Mouse (Mus musculus): ENCODE results near the gene A030005K14Rik. TPM values are rescaled to one million over a fixed set of nuclear protein-coding genes. Genes with fewer than 3 reads are reported as not detected.

The A030005K14Rik gene
- polyA plus RNA-seq, 1 experiment from 2014 or later, result not detected

DNA sequence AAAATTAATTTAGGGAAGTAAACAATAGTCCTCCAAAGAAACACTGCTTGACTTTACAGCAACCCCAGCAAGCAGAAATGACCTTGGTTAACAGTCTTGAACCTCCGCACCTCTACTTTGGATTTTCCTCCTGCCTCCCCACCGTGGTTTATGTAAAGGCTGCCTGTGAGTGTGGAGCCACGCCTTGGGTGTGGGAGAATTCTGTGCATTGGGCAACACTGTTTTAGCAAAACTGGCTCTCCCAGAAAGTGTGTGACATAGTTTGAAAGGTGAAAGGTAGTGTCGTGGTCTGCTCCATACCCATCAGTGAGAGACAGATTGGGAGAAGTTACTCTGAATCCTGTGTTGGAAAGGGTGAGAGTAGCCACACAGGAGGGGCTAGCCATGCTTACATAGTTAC is 20.1 kb downstream of the A030005K14Rik start:
- 47% methylated on average over 4 of the region's 4 CpGs for WGBS
- Histone ChIP-seq H3K9me3 (ENCODE audit: control insufficient read depth) (no peaks in the 10 kb centered on the region), H3K27ac (ENCODE audit: low read depth, low read length) (no peak overlapping the region), H3K27me3 (replicated peaks; ENCODE audit: control insufficient read depth, insufficient read depth, low read length) (no peaks in the 10 kb centered on the region), H3K4me2 (replicated peaks; ENCODE audit: low read depth) (no peak overlapping the region), H3K4me3 (ENCODE audit: low read depth, low read length) (no peak overlapping the region), H3K9ac (ENCODE audit: low read depth, low read length) (no peak overlapping the region), H3K4me1 (replicated peaks; ENCODE audit: control insufficient read depth, insufficient read depth, low read length) (no peaks in the 10 kb centered on the region), H3K36me3 (ENCODE audit: control insufficient read depth, insufficient read depth) (no peaks in the 10 kb centered on the region)
- no peak for ATAC-seq
- no peak for TF ChIP-seq CTCF (IDR thresholded peaks at IDR 0.05; ENCODE audit: low read depth)

DNA sequence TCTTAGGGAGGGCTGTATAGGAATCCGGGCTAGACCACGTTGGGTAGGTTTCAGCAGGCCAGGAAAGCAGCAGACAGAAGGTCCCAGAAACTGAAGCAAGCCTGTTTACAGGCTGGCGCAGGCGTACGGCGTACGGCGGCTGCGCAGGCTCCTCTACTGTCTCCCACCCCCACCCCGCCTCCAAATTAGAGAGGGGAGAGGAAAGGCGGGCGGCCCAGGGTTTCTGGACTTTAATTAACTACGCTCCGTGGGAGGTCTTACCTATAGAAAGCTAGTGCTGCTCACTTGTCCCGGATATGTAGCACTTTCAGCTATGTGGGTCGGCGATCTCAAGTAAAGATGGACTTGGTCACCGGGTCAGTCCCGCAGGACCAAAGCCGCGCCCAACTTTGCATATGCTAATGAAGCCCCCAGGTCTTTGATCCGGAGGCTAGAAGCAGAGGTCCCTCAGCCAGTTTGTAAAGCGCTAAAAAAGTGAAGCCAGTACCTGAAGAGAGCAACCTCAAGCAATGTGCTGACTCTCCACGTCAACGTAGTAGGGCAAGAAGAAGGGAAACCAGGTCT is 21.0 kb downstream of the A030005K14Rik start, which contains the start of gene Slc19a3:
TSS of gene Slc19a3 (minus strand) at position 340 of the 564 bp plus-strand sequence.
- Histone ChIP-seq H3K36me3 (ENCODE audit: control insufficient read depth, insufficient read depth) (no peaks in the 10 kb centered on the region), H3K27ac (ENCODE audit: low read depth, low read length) (peak within 1 kb of the TSS; percentile 47; the same call in 1 of the 2 replicates), H3K27me3 (replicated peaks; ENCODE audit: control insufficient read depth, insufficient read depth, low read length) (no peaks in the 10 kb centered on the region), H3K4me1 (replicated peaks; ENCODE audit: control insufficient read depth, insufficient read depth, low read length) (no peaks in the 10 kb centered on the region), H3K9me3 (ENCODE audit: control insufficient read depth) (no peaks in the 10 kb centered on the region), H3K4me2 (replicated peaks; ENCODE audit: low read depth) (peak within 1 kb of the TSS; percentile 81), H3K4me3 (ENCODE audit: low read depth, low read length) (peak within 1 kb of the TSS; percentile 50), H3K9ac (ENCODE audit: low read depth, low read length) (peak within 1 kb of the TSS; percentile 52)
- TF ChIP-seq CTCF (IDR thresholded peaks at IDR 0.05; ENCODE audit: low read depth), result no peak
- ATAC-seq, result peak; percentile 55
- 2% methylated on average over 25 of the region's 25 CpGs for WGBS

DNA sequence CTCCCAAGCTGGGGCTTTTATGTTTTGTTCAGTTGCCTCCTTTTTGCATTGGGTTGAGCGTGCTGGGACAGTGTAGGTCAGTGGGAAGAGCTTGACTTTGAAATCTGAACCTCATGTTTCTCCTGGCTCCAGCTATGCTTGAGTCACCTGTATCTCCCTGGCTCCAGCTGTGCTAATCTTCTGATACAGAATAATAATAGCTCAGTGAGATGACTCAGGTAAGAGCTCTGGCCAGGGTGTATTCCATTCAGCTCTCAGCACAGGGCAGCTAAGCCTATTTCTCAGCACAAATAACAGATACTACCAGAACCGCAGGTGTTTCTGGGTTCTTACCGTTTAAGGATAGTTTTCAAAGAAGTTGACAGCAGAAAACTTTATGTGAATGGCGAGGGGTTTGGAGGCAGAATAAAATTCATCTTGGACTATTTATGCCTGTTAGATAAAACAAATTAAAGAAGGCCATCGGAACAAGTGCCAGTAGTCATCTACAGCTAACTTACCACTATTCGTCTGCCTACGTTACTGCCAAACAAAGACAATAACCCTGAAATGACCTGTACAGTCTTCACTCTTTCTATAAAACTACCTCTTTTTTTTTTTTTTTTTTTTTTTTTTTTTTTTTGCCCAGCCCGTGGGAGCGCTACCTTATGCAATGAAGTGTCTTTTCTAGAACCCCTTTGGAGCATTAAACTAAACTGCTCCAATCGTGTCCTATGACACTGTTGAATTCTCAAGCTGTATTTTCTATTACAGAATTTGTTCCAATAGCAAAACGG is 22.1 kb downstream of the A030005K14Rik start:
- H3K9me3 ChIP-seq (ENCODE audit: control insufficient read depth), result no peaks in the 10 kb centered on the region
- no peak for TF ChIP-seq CTCF (IDR thresholded peaks at IDR 0.05; ENCODE audit: low read depth)
- H3K4me2 ChIP-seq (replicated peaks; ENCODE audit: low read depth), result peak overlapping the region; percentile 81; the same call in 1 of the 2 replicates
- no peak overlapping the region for H3K27ac ChIP-seq (ENCODE audit: low read depth, low read length)
- no peaks in the 10 kb centered on the region for H3K36me3 ChIP-seq (ENCODE audit: control insufficient read depth, insufficient read depth)
- 78% methylated on average over 11 of the region's 11 CpGs for WGBS
- H3K4me3 ChIP-seq (ENCODE audit: low read depth, low read length), result no peak overlapping the region
- peak; percentile 51; the same call in 1 of the 2 replicates for ATAC-seq
- no peaks in the 10 kb centered on the region for H3K27me3 ChIP-seq (replicated peaks; ENCODE audit: control insufficient read depth, insufficient read depth, low read length)
- no peaks in the 10 kb centered on the region for H3K4me1 ChIP-seq (replicated peaks; ENCODE audit: control insufficient read depth, insufficient read depth, low read length)
- no peak overlapping the region for H3K9ac ChIP-seq (ENCODE audit: low read depth, low read length)

- Histone ChIP-seq H3K27ac (ENCODE audit: low read depth, low read length) (no peak overlapping the region), H3K36me3 (ENCODE audit: control insufficient read depth, insufficient read depth) (no peaks in the 10 kb centered on the region), H3K9ac (ENCODE audit: low read depth, low read length) (no peak overlapping the region), H3K4me2 (replicated peaks; ENCODE audit: low read depth) (no peak overlapping the region), H3K9me3 (ENCODE audit: control insufficient read depth) (no peaks in the 10 kb centered on the region), H3K4me1 (replicated peaks; ENCODE audit: control insufficient read depth, insufficient read depth, low read length) (no peaks in the 10 kb centered on the region), H3K27me3 (replicated peaks; ENCODE audit: control insufficient read depth, insufficient read depth, low read length) (no peaks in the 10 kb centered on the region), H3K4me3 (ENCODE audit: low read depth, low read length) (no peak overlapping the region)
- WGBS, result 71% methylated on average over 5 of the region's 5 CpGs
- no peak for ATAC-seq
- no peak for TF ChIP-seq CTCF (IDR thresholded peaks at IDR 0.05; ENCODE audit: low read depth)
Measured at GRCm38 (mm10) chr1:83034509-83034908, 24.7 kb downstream of the A030005K14Rik start.

GRCm38 (mm10) chr1:83032508-83032907 is 26.7 kb downstream of the A030005K14Rik start:
- H3K9ac ChIP-seq (ENCODE audit: low read depth, low read length), result no peak overlapping the region
- TF ChIP-seq CTCF (IDR thresholded peaks at IDR 0.05; ENCODE audit: low read depth), result no peak
- no peaks in the 10 kb centered on the region for H3K27me3 ChIP-seq (replicated peaks; ENCODE audit: control insufficient read depth, insufficient read depth, low read length)
- WGBS, result 73% methylated on average over 6 of the region's 6 CpGs
- H3K27ac ChIP-seq (ENCODE audit: low read depth, low read length), result no peak overlapping the region
- H3K4me3 ChIP-seq (ENCODE audit: low read depth, low read length), result no peak overlapping the region
- no peaks in the 10 kb centered on the region for H3K4me1 ChIP-seq (replicated peaks; ENCODE audit: control insufficient read depth, insufficient read depth, low read length)
- no peaks in the 10 kb centered on the region for H3K36me3 ChIP-seq (ENCODE audit: control insufficient read depth, insufficient read depth)
- no peaks in the 10 kb centered on the region for H3K9me3 ChIP-seq (ENCODE audit: control insufficient read depth)
- ATAC-seq, result no peak; the same call in 1 of the 2 replicates
- no peak overlapping the region for H3K4me2 ChIP-seq (replicated peaks; ENCODE audit: low read depth)

DNA sequence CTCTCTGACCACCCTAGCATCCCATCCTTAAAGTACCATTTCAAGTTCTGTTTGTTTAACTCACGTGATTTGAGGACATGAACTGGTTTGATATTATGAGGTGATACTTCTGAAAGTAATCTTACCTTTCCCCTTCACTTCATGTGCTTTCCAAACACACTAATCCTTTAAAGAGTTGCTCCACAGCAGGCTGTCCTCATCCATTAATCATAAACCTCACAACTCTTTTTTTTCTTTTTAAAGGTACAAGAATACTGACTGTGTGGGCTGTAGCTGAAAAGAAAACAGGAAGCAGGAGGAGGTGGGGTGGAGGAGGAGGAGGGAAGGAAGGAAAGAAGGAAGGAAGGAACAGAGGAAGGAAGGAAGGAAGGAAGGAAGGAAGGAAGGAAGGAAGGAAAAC is 27.2 kb downstream of the A030005K14Rik start:
- H3K27me3 ChIP-seq (replicated peaks; ENCODE audit: control insufficient read depth, insufficient read depth, low read length), result no peaks in the 10 kb centered on the region
- TF ChIP-seq CTCF (IDR thresholded peaks at IDR 0.05; ENCODE audit: low read depth), result no peak
- 27% methylated on average over 1 of the region's 1 CpGs for WGBS
- H3K9ac ChIP-seq (ENCODE audit: low read depth, low read length), result no peak overlapping the region
- no peak overlapping the region for H3K27ac ChIP-seq (ENCODE audit: low read depth, low read length)
- H3K36me3 ChIP-seq (ENCODE audit: control insufficient read depth, insufficient read depth), result no peaks in the 10 kb centered on the region
- no peaks in the 10 kb centered on the region for H3K9me3 ChIP-seq (ENCODE audit: control insufficient read depth)
- no peak overlapping the region for H3K4me2 ChIP-seq (replicated peaks; ENCODE audit: low read depth)
- H3K4me3 ChIP-seq (ENCODE audit: low read depth, low read length), result no peak overlapping the region
- no peak for ATAC-seq
- H3K4me1 ChIP-seq (replicated peaks; ENCODE audit: control insufficient read depth, insufficient read depth, low read length), result no peaks in the 10 kb centered on the region

Measured in intestine, postnatal 0 days (tissue).